ENCODE assay signal across 9 mouse cellular contexts in the genomic region with DNA sequence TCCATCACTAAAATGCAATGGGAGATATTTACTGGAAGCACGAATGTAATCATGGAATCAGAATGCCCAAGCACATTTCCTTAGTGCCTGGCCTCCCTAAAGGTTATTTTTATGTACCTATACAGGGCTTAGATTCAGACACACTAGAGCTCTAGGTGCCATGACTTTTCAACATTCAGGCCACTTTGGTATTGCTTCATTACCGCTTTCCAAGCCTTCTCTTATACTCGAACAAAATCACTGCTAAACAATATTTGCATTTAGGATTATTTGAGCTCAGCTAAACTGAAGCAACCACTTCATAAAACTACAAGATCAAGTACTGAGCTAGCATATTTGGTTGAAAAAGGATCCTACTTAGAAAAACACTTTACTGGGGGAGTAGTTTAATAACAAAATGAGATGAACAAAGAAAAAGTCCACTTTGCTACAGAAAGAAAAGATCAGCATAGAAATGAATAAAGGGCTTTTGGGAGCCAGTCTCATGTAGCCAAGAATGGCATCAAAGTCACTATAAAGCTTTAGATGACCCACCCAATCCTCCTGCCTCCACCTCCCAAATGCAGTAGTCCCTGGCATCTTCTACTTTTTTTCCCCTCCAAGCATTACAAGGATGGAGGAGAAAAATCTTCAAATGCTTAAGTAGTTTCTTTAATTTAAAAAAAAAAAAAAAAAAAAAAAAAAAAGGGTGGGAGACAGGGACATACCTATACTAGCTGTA. TPM values are rescaled to one million over a fixed set of nuclear protein-coding genes. Genes with fewer than 3 reads are reported as not detected.
A peak's percentile ranks its signal among the peaks of the same experiment; 100 is the strongest.
DNase-seq lines count a peak whose midpoint lies in the region; ATAC-seq and TF ChIP-seq lines count a peak whose summit lies in the region.
"Had no signal": no experiment of that assay in that cellular context is flagged by ENCODE, and none has a peak within 500 bp of the region (broad histone marks: within the 10 kb centered on the region; RNA-seq: fewer than 3 reads in every experiment).

No protein-coding gene starts in this region.

- WGBS in forebrain, embryonic 13.5 days = 64% methylated on average over 3 of the region's 3 CpGs
- WGBS in forebrain, embryonic 10.5 days = 81% methylated on average over 3 of the region's 3 CpGs
- whole genome bisulfite sequencing in kidney, embryonic 14.5 days = 52% methylated on average over 3 of the region's 3 CpGs
- WGBS in liver, embryonic 15.5 days (ENCODE audit: insufficient replicate concordance) = 45% methylated on average over 3 of the region's 3 CpGs

- H3K9me3 ChIP-seq in forebrain, embryonic 13.5 days (replicated peaks) = no peaks in the 10 kb centered on the region
- no peaks in the 10 kb centered on the region for H3K9me3 ChIP-seq in forebrain, embryonic 10.5 days
- H3K9me3 ChIP-seq in kidney, embryonic 14.5 days (ENCODE audit: control insufficient read depth, low read length) = no peaks in the 10 kb centered on the region
- no peaks in the 10 kb centered on the region for H3K9me3 ChIP-seq in ES-Bruce4 (replicated peaks; ENCODE audit: control insufficient read depth, insufficient read depth, low read length, poor library complexity, severe bottlenecking)
- no peaks in the 10 kb centered on the region for H3K9me3 ChIP-seq in liver, embryonic 15.5 days (replicated peaks)

- TF ChIP-seq EP300 in ES-Bruce4 (IDR thresholded peaks at IDR 0.05; ENCODE audit: insufficient read depth, low read depth, low read length) = no peak

- H3K4me3 ChIP-seq in forebrain, embryonic 13.5 days = no peak overlapping the region
- H3K4me3 ChIP-seq in forebrain, embryonic 10.5 days = no peak overlapping the region
- H3K4me3 ChIP-seq in kidney, embryonic 14.5 days (ENCODE audit: low read length) = no peak overlapping the region
- no peak overlapping the region; the same call in 1 of the 2 replicates for H3K4me3 ChIP-seq in ES-Bruce4 (ENCODE audit: low read depth, low read length)
- H3K4me3 ChIP-seq in liver, embryonic 15.5 days (replicated peaks) = no peak overlapping the region

- H3K27me3 ChIP-seq in forebrain, embryonic 13.5 days = no peaks in the 10 kb centered on the region
- no peaks in the 10 kb centered on the region for H3K27me3 ChIP-seq in forebrain, embryonic 10.5 days (ENCODE audit: poor library complexity, severe bottlenecking)
- no peaks in the 10 kb centered on the region for H3K27me3 ChIP-seq in kidney, embryonic 14.5 days (ENCODE audit: control insufficient read depth, insufficient read depth, low read length)
- H3K27me3 ChIP-seq in ES-Bruce4 (ENCODE audit: control insufficient read depth, insufficient read depth, low read length, poor library complexity, severe bottlenecking) = no peaks in the 10 kb centered on the region
- H3K27me3 ChIP-seq in liver, embryonic 15.5 days = no peaks in the 10 kb centered on the region

- no peak overlapping the region for H3K9ac ChIP-seq in forebrain, embryonic 13.5 days
- no peak overlapping the region for H3K9ac ChIP-seq in kidney, embryonic 14.5 days (ENCODE audit: low read depth, low read length)
- H3K9ac ChIP-seq in ES-Bruce4 (ENCODE audit: low read depth, poor library complexity, severe bottlenecking) = peak overlapping the region; percentile 61
- H3K9ac ChIP-seq in liver, embryonic 15.5 days = no peak overlapping the region

- TF ChIP-seq CTCF in ES-Bruce4 (IDR thresholded peaks at IDR 0.05; ENCODE audit: low read depth, low read length) = no peak

- no peaks in the 10 kb centered on the region for H3K36me3 ChIP-seq in forebrain, embryonic 13.5 days (ENCODE audit: poor library complexity, severe bottlenecking)
- H3K36me3 ChIP-seq in forebrain, embryonic 10.5 days (replicated peaks) = peaks cover 52% of the 10 kb centered on the region
- peaks cover 7% of the 10 kb centered on the region; the same call in 1 of the 2 replicates for H3K36me3 ChIP-seq in kidney, embryonic 14.5 days (ENCODE audit: control insufficient read depth, insufficient read depth, low read length)
- peaks cover 31% of the 10 kb centered on the region for H3K36me3 ChIP-seq in ES-Bruce4 (ENCODE audit: control insufficient read depth, insufficient read depth, low read length, poor library complexity, severe bottlenecking)
- peaks cover 14% of the 10 kb centered on the region for H3K36me3 ChIP-seq in liver, embryonic 15.5 days (replicated peaks)

- TF ChIP-seq POLR2A in ES-Bruce4 (IDR thresholded peaks at IDR 0.05; ENCODE audit: insufficient read depth, low read length) = no peak

- no peak for DNase-seq in forebrain, embryonic 10.5 days (ENCODE audit: extremely low spot score, low spot score)
- DNase-seq in kidney, adult 11 months = no peak
- no peak for DNase-seq in embryo, embryonic 11 days
- DNase-seq: kidney, postnatal 10 days had no signal

- H3K27ac ChIP-seq in forebrain, embryonic 13.5 days = no peak overlapping the region
- H3K27ac ChIP-seq in forebrain, embryonic 10.5 days = no peak overlapping the region
- H3K27ac ChIP-seq in kidney, embryonic 14.5 days (ENCODE audit: low read depth, low read length) = no peak overlapping the region
- no peak overlapping the region for H3K27ac ChIP-seq in ES-Bruce4 (ENCODE audit: insufficient read depth, low read length)
- H3K27ac ChIP-seq in liver, embryonic 15.5 days (replicated peaks) = no peak overlapping the region

- no peak for ATAC-seq in forebrain, embryonic 13.5 days
- no peak for ATAC-seq in kidney, embryonic 14.5 days (ENCODE audit: low FRiP score, low TSS enrichment)
- no peak for ATAC-seq in liver, embryonic 15.5 days (ENCODE audit: insufficient read depth)
- no peak for ATAC-seq in megakaryocyte-erythroid progenitor cell, adult 5-6 weeks (replicated peaks; ENCODE audit: low FRiP score, low TSS enrichment, poor library complexity, severe bottlenecking)

- peak overlapping the region; percentile 23; the same call in 1 of the 2 replicates for H3K4me2 ChIP-seq in forebrain, embryonic 13.5 days
- H3K4me2 ChIP-seq in kidney, embryonic 14.5 days (replicated peaks; ENCODE audit: low read depth, low read length) = peak overlapping the region; percentile 19; the same call in 1 of the 2 replicates
- peak overlapping the region; percentile 21; the same call in 1 of the 2 replicates for H3K4me2 ChIP-seq in liver, embryonic 15.5 days

- peaks cover 49% of the 10 kb centered on the region for H3K4me1 ChIP-seq in forebrain, embryonic 13.5 days
- peaks cover 31% of the 10 kb centered on the region for H3K4me1 ChIP-seq in forebrain, embryonic 10.5 days
- peaks cover 15% of the 10 kb centered on the region for H3K4me1 ChIP-seq in kidney, embryonic 14.5 days (ENCODE audit: control insufficient read depth, insufficient read depth, low read length)
- no peaks in the 10 kb centered on the region for H3K4me1 ChIP-seq in ES-Bruce4 (ENCODE audit: control insufficient read depth, insufficient read depth, low read length)
- peaks cover 36% of the 10 kb centered on the region for H3K4me1 ChIP-seq in liver, embryonic 15.5 days (replicated peaks)

RNA-seq across cellular contexts. Expression of gene Tra2b, which starts 5.2 kb away (rescaled TPM):
- polyA plus RNA-seq in forebrain, embryonic 13.5 days (2015; fragmentation: Nextera tagmentation; extraction: Ambion mirVana) = 436 and 453 TPM in 2 replicates
- polyA plus RNA-seq in forebrain, embryonic 10.5 days (2016; fragmentation: Nextera tagmentation; extraction: Ambion mirVana) = 538 and 552 TPM in 2 replicates
- 410 and 424 TPM in 2 replicates for polyA plus RNA-seq in kidney, embryonic 14.5 days (2014; fragmentation: Nextera tagmentation; extraction: Ambion mirVana)
- polyA plus RNA-seq in ES-Bruce4 (2011; ENCODE audit: insufficient read depth, insufficient read length, low read depth, missing spikeins) = 380 and 381 TPM in 2 replicates
- polyA plus RNA-seq in liver, embryonic 15.5 days (2015; fragmentation: Nextera tagmentation; extraction: Ambion mirVana) = 138 and 140 TPM in 2 replicates
- 286 and 294 TPM in 2 replicates for total RNA-seq in megakaryocyte-erythroid progenitor cell, adult 5-6 weeks (2014; fragmentation: Nextera tagmentation)
- 749 and 863 TPM in 2 replicates for total RNA-seq in megakaryocyte-erythroid progenitor cell, adult 5-6 weeks (2017)
